Mouse (Mus musculus): ENCODE measurements around the gene Rbfox1. TPM values are rescaled to one million over a fixed set of nuclear protein-coding genes. Genes with fewer than 3 reads are reported as not detected.

Rbfox1 gene
- polyA plus RNA-seq, 1 experiment, result 0.14 TPM

DNA sequence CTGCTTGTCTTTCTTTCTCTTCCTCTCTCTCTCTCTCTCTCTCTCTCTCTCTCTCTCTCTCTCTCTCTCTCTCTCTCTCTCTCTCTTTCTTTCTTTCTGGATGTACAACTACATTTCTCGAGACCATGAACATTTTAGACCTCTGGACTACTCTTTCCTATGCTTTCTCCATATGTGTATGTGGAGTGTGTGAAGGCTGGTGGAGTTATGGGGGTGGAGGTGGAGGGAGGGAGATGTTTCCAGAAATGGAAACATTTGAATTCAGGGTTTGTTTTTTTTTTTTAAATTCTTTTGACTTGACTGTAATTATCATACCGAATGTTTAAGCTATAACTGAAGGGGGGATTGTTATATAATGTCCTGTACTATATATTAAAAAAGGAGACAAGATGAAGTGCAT lies 1338.1 kb downstream of the Rbfox1 start:
- DNase-seq (ENCODE audit: low spot score), result no peak

- DNase-seq (ENCODE audit: low spot score), result no peak
Measured at GRCm38 (mm10) chr16:7226000-7226399, 1340.8 kb downstream of the Rbfox1 start.

- no peak for DNase-seq (ENCODE audit: low spot score)
Measured at GRCm38 (mm10) chr16:7228246-7228645, 1343.1 kb downstream of the Rbfox1 start.

- DNase-seq (ENCODE audit: low spot score), result no peak
Measured at GRCm38 (mm10) chr16:7229232-7229631, 1344.1 kb downstream of the Rbfox1 start.

- DNase-seq (ENCODE audit: low spot score), result no peak
Measured at GRCm38 (mm10) chr16:7241627-7242026, 1356.5 kb downstream of the Rbfox1 start.

DNA sequence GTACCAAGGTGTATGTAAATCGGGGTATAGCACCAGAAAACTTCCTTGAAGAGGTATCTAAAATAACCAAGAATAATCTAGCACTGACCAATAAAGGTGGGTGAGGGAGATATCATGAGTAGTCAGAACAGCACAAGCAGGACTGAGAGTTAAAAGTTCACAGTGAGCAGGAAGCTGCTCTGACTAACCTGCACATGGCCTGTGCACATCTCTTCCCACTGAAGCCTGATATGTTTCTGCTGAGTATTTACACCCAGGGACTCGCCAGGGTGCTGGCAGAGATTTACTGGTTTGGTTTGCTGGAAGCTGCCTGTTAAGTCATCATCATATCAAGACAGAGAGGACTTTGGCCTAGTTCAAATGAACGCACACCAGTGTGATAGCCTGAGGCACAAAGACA lies 1357.3 kb downstream of the Rbfox1 start:
- no peak for DNase-seq (ENCODE audit: low spot score)

DNA sequence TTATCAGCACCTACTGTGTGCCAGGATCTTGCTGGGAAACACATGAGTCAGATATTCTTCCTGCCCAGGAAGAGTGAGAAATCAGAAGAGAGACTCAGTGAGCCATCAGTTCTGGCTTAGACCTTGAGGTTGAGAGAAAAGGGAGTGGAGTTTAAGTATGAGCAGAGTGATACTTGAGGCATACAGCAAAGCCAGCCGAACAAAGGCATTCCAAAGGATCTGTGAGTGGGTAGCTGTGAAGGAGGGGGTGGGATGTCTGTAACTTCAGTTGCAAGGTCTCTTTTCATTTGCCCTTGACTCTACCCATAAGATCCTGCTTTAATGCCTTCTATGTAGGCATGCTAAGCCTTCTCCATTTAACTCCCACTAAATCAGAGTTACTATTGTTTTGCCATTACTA lies 1359.2 kb downstream of the Rbfox1 start:
- DNase-seq (ENCODE audit: low spot score), result no peak

- DNase-seq (ENCODE audit: low spot score), result no peak
Measured at GRCm38 (mm10) chr16:7251696-7252095, 1366.5 kb downstream of the Rbfox1 start.

DNA sequence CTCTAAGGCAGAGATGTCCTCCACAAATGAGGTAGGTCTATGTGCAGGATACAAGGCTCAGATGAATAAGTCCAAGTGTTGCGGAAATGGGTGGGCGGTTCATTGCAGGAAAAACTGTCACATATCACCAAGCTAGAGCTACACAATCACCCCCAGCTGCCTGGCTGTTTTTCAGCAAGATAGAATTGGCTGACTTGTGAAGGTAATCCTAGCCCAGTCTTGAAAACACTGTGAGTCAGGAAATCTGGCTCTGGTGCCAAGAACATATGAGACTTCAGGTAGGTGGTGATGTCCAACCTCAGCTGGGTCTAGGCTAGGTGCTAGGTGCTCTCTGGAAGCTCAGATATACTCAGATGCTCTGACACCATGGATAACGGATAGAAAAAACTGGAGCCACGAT lies 1372.2 kb downstream of the Rbfox1 start:
- DNase-seq (ENCODE audit: low spot score), result no peak

- no peak for DNase-seq (ENCODE audit: low spot score)
Measured at GRCm38 (mm10) chr16:7263261-7263660, 1378.1 kb downstream of the Rbfox1 start.

DNA sequence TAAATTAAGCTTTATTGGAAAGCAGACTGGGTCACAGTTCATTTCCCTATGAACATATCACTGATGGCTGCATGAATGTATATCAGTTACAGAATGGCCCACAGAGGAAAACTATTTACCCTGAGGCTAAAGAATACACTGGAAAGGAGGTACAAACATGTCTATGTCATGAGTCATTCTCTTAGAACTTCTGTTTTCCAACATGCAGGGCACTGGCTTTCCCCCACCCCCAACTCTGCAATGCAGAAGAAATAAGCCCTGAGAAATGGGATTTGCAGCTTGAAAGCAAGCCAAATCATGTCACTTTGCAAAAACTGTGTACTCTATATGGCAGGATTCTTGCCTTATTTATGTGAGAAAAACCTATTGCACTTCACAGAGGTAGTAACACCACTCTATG lies 1380.6 kb downstream of the Rbfox1 start:
- no peak for DNase-seq (ENCODE audit: low spot score)

DNA sequence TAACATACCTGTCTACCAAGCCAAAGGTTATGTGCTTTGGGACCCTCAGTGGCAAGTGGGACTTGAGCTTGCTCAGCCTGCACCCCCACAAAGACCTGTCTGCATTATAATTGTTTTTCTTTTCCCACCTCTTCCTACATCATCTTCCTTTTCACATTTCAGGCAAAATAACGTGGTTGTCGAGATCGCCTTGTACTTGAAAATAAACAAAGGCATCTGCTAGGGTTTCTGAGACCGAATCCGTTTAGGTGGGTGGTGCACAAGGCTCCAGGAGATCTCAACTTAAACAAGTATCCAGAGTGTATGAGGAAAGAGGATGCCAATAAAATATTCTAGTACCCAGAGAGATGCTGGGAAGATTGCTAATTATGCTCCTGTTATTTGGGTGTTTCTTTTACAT lies 1390.3 kb downstream of the Rbfox1 start:
- DNase-seq (ENCODE audit: low spot score), result no peak

- DNase-seq (ENCODE audit: low spot score), result no peak
Measured at GRCm38 (mm10) chr16:7275901-7276300, 1390.7 kb downstream of the Rbfox1 start.

GRCm38 (mm10) chr16:7279544-7279943 lies 1394.4 kb downstream of the Rbfox1 start:
- no peak for DNase-seq (ENCODE audit: low spot score)

DNA sequence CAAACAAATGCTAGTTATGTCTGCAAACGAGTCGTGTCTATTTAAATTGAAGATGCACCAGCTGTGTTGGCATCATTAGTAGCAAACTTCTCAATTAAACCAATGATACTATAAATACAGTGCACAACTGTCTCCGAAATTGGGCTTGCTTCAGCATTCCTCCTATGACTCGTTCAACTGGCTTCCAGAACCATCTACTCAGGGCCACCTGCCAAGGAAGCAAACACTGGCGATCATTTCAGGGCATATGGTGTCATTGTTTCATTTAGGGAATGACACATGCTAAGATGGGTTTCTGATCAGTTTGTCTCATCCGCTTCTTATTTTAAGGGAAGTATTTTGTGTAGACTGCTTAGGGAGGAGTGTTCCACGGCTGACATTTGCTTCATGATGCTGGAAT lies 1397.1 kb downstream of the Rbfox1 start:
- DNase-seq (ENCODE audit: low spot score), result no peak

GRCm38 (mm10) chr16:7292985-7293805 lies 1408.0 kb downstream of the Rbfox1 start:
- DNase-seq (ENCODE audit: low spot score), result no peak

- DNase-seq (ENCODE audit: low spot score), result no peak
Measured at GRCm38 (mm10) chr16:7302416-7302815, 1417.3 kb downstream of the Rbfox1 start.

- DNase-seq (ENCODE audit: low spot score), result no peak
Measured at GRCm38 (mm10) chr16:7329196-7329595, 1444.0 kb downstream of the Rbfox1 start.

- no peak for DNase-seq (ENCODE audit: low spot score)
Measured at GRCm38 (mm10) chr16:7341186-7341585, 1456.0 kb downstream of the Rbfox1 start.

GRCm38 (mm10) chr16:7345298-7345697 lies 1460.1 kb downstream of the Rbfox1 start:
- no peak for DNase-seq (ENCODE audit: low spot score)

GRCm38 (mm10) chr16:7346001-7346625 lies 1461.0 kb downstream of the Rbfox1 start:
- DNase-seq (ENCODE audit: low spot score), result no peak

DNA sequence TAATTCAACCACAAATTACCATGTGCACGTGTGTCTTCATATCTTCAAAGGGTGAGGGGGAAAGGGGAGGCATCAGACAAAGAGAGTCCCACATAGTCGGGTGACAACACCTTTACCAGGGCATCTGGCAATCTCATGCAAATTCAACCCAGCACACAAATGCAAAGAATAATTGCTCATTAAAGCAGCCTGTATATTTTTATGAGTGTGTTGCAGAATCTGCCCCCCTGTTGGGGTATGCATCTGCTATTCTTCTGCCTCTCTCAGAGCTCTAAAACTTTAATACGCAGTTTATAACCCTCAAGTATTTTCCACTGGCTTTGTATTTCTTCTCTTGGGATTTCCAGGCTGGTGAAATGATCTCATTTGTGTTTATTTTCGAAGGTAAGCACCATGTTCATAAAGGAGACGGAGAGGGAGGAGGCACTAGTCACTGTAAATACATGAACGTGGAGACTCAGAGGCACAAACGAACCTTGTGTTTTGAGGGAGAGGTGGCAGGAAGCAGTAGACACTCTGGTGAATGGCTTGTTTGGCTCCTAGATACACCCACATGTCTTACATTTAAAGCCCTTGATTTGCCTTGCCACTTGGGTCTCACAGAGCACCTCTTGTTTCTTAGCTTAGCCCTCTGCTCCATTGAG lies 1462.5 kb downstream of the Rbfox1 start:
- no peak for DNase-seq (ENCODE audit: low spot score)

DNA sequence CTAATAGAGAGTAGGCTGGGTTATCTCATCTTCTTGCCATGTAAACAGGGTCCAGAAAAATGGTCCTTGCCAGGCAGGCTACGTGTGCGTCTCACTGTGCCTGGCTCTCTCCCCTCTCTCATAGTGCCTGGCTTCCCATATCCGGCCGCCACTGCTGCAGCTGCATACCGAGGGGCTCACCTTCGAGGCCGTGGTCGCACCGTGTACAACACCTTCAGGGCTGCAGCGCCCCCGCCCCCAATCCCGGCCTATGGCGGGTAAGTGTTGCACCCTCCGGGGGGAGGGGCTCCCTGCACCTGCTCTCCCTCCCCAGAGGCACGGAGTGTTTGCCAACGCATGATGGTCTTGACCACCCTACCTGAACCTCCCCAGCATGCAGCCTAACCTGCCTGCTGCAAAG lies 1467.7 kb downstream of the Rbfox1 start:
- no peak for DNase-seq (ENCODE audit: low spot score)

All from urinary bladder, adult 2 months (tissue).